Mouse (Mus musculus): Measurements from ENCODE around the gene Stox2.

The Stox2 gene

DNA sequence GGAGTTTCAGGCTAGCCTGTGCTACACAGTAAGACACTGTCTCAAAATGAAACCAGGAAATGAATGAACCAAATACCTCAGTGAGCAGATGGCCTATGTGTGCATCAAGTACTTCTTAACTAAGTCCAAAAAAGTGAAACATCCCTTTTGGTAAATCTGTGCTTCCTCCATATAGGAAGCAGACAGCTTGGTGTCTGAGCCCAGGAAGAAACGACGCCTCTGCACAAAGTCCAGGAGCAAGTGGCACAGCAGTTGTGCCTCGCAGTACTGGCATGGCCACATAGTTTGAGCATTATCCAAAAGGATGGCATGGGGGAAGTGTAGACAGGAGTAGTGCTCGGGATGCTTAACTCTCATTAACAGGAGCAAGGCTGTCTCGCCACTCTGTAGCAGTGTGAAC lies 140.3 kb downstream of the Stox2 start:
- DNase-seq (ENCODE audit: low read depth in 2 of 2, low spot score in 2 of 2) = no peak

DNA sequence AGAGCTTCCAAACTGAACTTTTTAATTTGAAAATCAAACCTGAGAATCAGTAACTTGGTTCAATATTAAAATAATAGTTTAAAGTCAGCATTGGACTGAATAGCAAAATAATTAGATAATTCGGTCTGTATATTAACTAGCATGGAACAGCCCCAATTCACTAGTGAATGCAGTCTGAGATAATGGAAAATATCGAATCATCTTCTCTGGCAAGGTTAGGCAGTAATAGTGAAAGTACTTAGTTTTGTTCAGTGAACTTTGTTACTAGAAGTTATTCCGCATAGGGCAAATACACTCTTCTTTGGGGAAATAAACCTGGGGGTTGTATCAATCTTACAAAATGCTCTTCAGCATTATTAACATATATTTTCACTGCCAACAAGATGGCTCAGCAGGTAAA lies 147.7 kb downstream of the Stox2 start:
- DNase-seq (ENCODE audit: low read depth in 2 of 2, low spot score in 2 of 2) = no peak

GRCm38 (mm10) chr8:47289641-47290040 lies 156.5 kb downstream of the Stox2 start:
- DNase-seq (ENCODE audit: low read depth in 2 of 2, low spot score in 2 of 2) = no peak

DNA sequence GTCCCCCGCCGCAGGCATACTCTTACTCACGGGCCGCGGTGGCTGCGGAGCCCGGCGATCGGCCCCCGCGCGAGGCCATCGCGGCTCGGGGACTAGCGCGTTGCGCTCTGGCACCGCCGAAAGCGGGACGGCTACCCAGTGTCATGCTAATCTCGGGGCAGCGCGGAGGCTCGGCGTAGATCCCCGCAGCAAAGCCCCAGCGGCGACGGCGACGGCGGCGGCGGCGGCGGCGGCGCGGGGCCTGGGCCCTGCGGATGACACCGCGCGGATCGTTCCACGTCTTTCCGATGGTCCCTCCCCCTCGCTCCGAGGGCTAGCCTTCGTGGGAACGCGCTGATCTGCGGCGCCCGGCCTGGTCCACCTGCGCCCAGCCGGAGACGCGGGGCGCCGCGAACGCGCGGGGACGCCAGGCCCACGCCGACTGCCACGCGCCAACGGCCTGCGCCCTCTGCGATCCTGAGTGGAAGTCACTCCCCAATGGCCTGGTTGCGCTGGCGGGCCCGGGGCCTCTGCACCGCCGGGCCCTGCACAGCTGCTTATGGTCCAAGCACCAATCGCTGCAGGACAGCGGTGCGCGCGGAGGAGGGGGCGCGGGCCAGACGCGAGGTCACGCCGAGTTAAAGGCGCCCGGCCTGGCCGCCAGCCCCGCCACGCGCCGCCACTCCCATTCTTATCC lies 157.2 kb downstream of the Stox2 start:
- no peak for DNase-seq (ENCODE audit: low read depth in 2 of 2, low spot score in 2 of 2)

- no peak for DNase-seq (ENCODE audit: low read depth in 2 of 2, low spot score in 2 of 2)
Measured at GRCm38 (mm10) chr8:47288131-47288865, 157.9 kb downstream of the Stox2 start.

- no peak for DNase-seq (ENCODE audit: low read depth in 2 of 2, low spot score in 2 of 2)
Measured at GRCm38 (mm10) chr8:47287641-47288130, 158.5 kb downstream of the Stox2 start.

- no peak for DNase-seq (ENCODE audit: low read depth in 2 of 2, low spot score in 2 of 2)
Measured at GRCm38 (mm10) chr8:47287201-47287621, 159.0 kb downstream of the Stox2 start.

DNA sequence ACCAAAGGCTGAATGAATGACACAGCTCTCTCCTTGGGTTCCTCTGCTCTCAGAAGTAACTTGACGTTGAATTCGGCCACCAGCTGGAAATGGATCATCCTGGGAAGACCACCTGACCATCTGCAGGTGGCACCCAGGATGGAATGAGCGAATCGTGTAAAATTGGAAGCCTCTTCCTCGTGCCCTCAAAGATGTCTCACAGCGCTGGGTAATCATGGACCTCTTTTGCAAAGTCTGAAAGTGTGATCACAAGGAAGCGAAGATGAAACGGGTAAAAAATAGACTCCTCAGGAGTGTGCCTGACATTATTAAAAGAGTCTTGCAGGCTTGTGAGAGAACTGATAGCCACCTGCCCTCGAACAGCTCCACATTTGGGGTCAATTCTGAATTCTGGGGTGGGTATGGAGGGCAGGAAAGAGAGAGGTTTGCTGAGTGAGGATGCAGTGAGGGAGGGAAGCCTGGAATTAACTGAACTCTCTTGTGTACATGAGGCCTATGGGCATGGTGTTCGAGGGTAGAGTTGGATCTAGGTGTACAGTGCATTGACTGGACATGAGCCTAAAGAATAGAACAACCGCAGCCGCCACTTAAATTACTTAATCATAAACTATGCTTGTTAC lies 160.0 kb downstream of the Stox2 start:
- DNase-seq (ENCODE audit: low read depth in 2 of 2, low spot score in 2 of 2) = no peak

DNA sequence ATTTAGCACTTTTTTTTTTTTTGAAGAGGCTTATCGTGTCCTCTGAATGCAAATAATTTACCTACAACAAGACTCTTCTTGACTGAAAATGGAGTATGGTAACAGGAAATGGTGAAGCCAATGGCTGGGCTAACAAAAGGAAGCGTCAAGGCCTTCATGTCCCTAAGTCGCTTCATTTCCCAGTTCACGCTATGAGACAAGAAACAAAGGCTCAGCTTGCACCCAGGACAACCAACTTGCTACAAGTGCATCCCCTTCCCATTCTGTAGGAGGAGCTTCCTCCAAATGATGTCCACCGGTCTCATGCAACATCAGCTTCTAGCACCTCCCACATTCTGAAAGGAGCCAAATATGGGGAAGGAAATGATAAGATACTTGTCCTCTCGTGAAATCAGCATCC lies 160.7 kb downstream of the Stox2 start:
- no peak for DNase-seq (ENCODE audit: low read depth in 2 of 2, low spot score in 2 of 2)

GRCm38 (mm10) chr8:47284329-47285326 lies 161.5 kb downstream of the Stox2 start:
- DNase-seq (ENCODE audit: low read depth in 2 of 2, low spot score in 2 of 2) = no peak

GRCm38 (mm10) chr8:47279898-47280297 lies 166.3 kb downstream of the Stox2 start:
- DNase-seq (ENCODE audit: low read depth in 2 of 2, low spot score in 2 of 2) = no peak

GRCm38 (mm10) chr8:47278211-47278610 lies 168.0 kb downstream of the Stox2 start:
- no peak for DNase-seq (ENCODE audit: low read depth in 2 of 2, low spot score in 2 of 2)

- DNase-seq (ENCODE audit: low read depth in 2 of 2, low spot score in 2 of 2) = no peak
Measured at GRCm38 (mm10) chr8:47268931-47269330, 177.2 kb downstream of the Stox2 start.

- DNase-seq (ENCODE audit: low read depth in 2 of 2, low spot score in 2 of 2) = no peak
Measured at GRCm38 (mm10) chr8:47268062-47268822, 177.9 kb downstream of the Stox2 start.

- DNase-seq (ENCODE audit: low read depth in 2 of 2, low spot score in 2 of 2) = no peak
Measured at GRCm38 (mm10) chr8:47263070-47263843, 182.9 kb downstream of the Stox2 start.

GRCm38 (mm10) chr8:47260751-47261474 lies 185.2 kb downstream of the Stox2 start:
- DNase-seq (ENCODE audit: low read depth in 2 of 2, low spot score in 2 of 2) = no peak

DNA sequence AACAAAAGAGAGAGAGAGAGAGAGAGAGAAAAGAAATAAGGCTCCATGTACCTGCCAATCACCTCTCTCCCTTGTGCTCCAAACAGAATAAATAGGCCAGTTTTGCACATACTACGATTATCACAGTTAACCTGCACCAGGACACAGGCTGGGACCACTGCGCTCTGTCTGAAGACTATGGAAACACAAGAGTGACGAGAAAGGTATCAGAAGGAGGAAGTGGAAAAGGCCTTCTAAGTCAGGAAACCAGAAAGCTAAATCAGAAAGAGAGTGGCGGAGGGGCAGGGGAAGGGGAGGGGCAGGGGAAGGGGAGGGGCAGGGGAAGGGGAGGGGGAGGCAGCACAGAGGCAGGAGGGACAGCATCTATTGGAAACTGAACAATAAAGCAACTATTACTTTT lies 195.3 kb downstream of the Stox2 start:
- no peak for DNase-seq (ENCODE audit: low read depth in 2 of 2, low spot score in 2 of 2)

DNA sequence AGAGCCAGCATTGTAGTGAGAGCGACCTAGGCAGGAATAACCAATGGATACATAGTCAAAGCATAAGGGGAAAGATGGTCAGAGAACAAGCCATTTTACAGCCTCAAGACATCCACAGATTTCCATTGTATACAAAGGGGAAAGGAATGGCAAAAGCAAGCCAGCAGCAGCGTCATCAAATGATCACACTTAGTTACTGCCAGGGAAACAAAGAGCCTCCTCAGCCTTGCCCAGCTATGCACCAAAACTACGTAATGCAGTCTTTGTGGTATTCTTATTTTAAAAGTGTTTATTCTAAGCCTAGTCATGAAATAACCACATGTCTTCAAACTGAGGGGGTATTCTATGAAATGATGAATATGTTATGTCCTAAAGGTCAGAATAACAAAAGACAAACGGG lies 201.0 kb downstream of the Stox2 start:
- DNase-seq (ENCODE audit: low read depth in 2 of 2, low spot score in 2 of 2) = no peak

GRCm38 (mm10) chr8:47244202-47244601 lies 202.0 kb downstream of the Stox2 start:
- DNase-seq (ENCODE audit: low read depth in 2 of 2, low spot score in 2 of 2) = no peak
